In genomic region chr1:62738165-62738564, GRCm38 (mm10) we compare ENCODE assay signal across 14 mouse cellular contexts.
"Had no signal": no experiment of that assay in that cellular context is flagged by ENCODE, and none has a peak within 500 bp of the region (broad histone marks: within the 10 kb centered on the region; RNA-seq: fewer than 3 reads in every experiment).

No protein-coding gene starts in this region.

- H3K9ac ChIP-seq: kidney, embryonic 15.5 days; limb, embryonic 15.5 days; liver, embryonic 12.5 days; lung, embryonic 15.5 days; neural tube, embryonic 15.5 days had no signal

- H3K4me2 ChIP-seq: kidney, embryonic 15.5 days; limb, embryonic 15.5 days; liver, embryonic 12.5 days; lung, embryonic 15.5 days; midbrain, embryonic 11.5 days; neural tube, embryonic 15.5 days had no signal

- DNase-seq: kidney, adult 18-20 months; lung, postnatal 14 days; right cerebral cortex, adult 18-20 months; thymus, postnatal 36 days had no signal

- ATAC-seq: liver, embryonic 12.5 days had no signal

- H3K4me3 ChIP-seq: kidney, embryonic 15.5 days; layer of hippocampus, adult 2 months; limb, embryonic 15.5 days; liver, embryonic 12.5 days; lung, embryonic 15.5 days; megakaryocyte, embryonic 14.5 days; myocyte; neural tube, embryonic 15.5 days had no signal

- H3K4me1 ChIP-seq: liver, embryonic 12.5 days; megakaryocyte, embryonic 14.5 days had no signal

- H3K36me3 ChIP-seq: kidney, embryonic 15.5 days; liver, embryonic 12.5 days; lung, embryonic 15.5 days had no signal

- H3K9me3 ChIP-seq: kidney, embryonic 15.5 days; limb, embryonic 15.5 days; liver, embryonic 12.5 days; lung, embryonic 15.5 days; neural tube, embryonic 15.5 days had no signal

- H3K27me3 ChIP-seq: kidney, embryonic 15.5 days; limb, embryonic 15.5 days; liver, embryonic 12.5 days; lung, embryonic 15.5 days; neural tube, embryonic 15.5 days had no signal

- H3K27ac ChIP-seq: kidney, embryonic 15.5 days; layer of hippocampus, adult 2 months; limb, embryonic 15.5 days; liver, embryonic 12.5 days; lung, embryonic 15.5 days; macrophage; neural tube, embryonic 15.5 days had no signal
